Mouse (Mus musculus) left cerebral cortex, adult 9 months (tissue): ENCODE measurements at regions not wholly inside any gene's neighbourhood (a gene's known extent, or its start where the extent isn't known, plus 50 kb on each side); places are given as distances from the start of the nearest gene placed in this dataset.

ENCODE experiments used
- DNase-seq, 2 experiments: peaks; one replicate each; pipeline ENCODE4 v3.0.0; 2022; ENCODE audit warnings: low spot score in 2 of 2

- no peak for DNase-seq
Measured at GRCm38 (mm10) chr15:62347697-62348096, 1424.9 kb upstream of the A1bg start.

DNA sequence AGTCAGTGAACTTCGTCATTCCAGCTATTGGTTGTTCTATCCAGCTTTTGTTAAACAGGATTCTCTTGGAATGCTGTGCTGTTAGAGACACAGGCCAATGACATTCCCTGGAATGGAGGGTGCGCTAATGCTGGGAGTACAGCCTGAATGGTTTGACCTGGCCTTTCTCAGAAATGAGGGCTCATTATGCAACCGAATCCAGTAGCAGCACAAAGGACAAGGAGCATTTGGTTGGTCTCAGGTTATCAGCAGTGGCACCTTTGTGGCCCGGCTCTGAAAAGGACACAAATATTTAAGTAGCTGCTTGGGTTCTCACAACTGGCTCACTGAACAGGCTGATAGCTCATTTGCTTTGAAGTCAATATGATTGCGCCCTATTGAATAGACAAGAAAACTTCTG lies 1423.1 kb upstream of the A1bg start:
- no peak for DNase-seq

DNA sequence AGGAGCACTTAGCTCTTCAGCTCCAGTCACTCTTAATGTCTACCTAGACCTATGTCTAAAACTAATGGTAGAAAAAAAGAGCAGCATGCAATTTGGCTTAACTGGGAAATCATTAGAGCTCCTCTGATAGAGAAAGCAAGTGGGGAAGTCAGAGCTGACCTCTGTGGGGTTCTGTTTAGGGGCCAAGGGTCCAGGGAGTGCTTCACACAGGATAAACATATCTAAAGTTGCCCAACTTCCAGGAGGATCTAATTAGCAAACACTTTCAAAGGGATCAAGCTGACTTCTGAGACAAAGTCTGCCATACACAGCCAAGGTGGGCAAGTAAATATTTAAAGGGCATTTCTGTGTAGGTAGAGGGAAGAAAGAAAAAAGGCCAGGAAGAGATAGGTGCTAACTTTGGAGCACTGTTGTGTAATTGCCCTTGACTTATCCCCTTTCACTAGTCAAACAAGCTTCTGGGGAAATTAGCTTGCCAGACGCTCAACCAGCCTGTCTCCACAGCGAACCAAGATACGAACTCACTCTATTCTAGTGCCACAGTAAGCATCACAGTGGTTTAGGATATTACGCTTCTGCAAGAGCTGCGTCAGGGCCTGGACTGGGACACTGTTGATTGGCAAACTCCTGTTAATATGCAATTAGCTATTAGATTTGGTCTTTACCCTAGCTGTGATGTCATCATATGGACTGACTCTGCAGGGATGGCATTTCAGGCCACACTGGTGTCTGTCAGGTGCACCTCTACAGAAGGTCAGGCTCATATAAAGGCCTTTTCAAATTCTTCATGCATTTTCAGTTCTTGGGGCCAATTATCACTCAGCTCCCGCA lies 1413.9 kb upstream of the A1bg start:
- DNase-seq, result no peak

GRCm38 (mm10) chr15:62334256-62335009 lies 1411.6 kb upstream of the A1bg start:
- DNase-seq, result no peak

DNA sequence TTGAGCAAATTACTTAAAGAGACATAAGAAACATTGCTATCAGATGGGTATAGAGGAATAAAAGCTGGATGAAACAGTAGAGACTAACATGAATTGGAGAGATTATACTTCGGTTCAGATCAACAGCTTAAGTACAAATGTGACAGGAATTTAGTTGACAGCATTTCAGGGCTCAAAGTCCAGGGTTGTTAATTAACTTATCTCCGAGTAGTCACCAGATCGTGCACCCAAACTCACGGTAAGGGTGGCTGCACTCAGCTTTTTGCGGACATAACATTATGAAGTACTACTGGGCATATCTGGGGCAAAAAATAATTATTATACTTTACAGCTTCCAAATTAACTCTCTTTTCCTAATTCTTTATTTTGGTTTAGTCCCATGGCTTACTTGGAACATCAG lies 1409.3 kb upstream of the A1bg start:
- DNase-seq, result no peak

DNA sequence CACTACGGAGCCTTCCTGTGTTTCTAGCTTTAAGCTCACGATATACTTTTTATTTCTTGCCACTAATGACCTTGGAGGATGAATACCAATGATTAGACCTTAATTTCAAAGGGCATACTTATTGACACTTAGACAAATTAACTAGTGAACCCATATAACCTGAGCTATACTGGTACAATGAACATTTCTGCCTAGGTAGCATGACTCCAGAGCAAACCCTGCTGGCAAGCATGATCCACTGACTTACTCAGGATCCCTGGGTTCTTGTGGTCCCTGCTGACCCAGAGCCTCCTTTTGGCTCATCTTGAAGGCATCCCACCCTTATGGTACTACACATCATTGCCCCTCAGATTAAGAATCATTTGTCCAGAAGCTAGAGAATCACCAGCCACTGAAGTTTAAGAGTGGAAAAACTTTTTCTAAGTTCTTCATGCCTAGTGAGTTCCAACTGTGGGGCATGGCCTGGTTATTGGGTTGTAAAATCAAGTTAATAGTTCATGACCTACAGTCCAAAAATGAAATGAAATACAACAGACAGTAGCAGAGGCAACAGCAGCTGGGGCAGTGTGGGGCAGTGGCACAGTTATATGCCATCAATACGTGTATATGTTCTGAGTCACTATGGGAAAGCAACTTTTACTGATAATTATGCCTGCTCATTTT lies 1408.5 kb upstream of the A1bg start:
- DNase-seq, result no peak

DNA sequence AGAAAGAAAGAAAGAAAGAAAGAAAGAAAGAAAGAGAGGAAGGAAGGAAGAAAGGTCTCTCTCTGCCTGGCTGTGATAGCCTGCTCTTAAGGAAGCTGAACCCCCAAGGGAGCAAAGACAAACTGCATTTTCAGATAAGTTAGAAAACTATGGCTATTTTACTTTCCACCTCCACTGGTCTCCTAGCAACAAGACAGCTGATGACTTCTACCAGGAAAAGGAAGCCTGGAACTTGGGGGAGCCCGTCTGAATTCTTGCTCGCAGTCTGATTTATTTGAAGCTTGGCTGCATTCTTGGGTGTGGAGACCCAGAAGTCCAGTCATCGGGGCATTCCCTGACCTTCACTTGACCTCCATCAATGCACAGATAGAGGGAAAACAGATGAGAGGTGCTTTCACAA lies 1406.1 kb upstream of the A1bg start:
- no peak for DNase-seq

DNA sequence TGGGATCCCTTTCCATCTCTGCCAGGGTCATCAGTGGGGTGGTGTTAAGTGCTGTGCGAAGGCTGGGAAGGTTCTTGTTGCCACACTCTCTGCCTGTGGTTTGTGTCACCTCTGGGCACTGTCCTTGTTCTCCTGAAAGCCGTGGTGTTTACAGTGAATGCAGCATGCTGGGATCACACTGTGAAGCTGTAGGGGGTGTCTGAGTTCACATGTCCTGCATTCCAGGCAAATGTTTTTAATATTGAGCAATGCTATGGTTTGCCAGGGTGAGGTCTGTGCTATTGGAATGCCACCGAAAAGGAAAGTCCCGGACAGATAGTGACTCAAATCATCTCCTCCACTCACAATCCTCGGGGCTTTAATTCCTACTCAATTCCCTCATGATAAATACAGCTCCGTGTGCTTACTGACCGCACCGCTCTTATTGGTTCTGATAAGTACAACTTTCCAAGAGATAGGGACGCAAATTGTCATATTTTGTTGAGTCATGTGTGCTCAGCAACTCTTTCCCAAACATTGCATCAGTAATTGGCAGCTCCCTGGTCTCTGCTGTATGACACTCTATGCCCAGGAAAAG lies 1405.6 kb upstream of the A1bg start:
- DNase-seq, result no peak

GRCm38 (mm10) chr15:62327481-62327880 lies 1404.7 kb upstream of the A1bg start:
- DNase-seq, result no peak

- no peak for DNase-seq
Measured at GRCm38 (mm10) chr15:62326524-62326923, 1403.7 kb upstream of the A1bg start.

- DNase-seq, result no peak
Measured at GRCm38 (mm10) chr15:62325451-62326290, 1402.9 kb upstream of the A1bg start.

- no peak for DNase-seq
Measured at GRCm38 (mm10) chr15:62320966-62321365, 1398.2 kb upstream of the A1bg start.

DNA sequence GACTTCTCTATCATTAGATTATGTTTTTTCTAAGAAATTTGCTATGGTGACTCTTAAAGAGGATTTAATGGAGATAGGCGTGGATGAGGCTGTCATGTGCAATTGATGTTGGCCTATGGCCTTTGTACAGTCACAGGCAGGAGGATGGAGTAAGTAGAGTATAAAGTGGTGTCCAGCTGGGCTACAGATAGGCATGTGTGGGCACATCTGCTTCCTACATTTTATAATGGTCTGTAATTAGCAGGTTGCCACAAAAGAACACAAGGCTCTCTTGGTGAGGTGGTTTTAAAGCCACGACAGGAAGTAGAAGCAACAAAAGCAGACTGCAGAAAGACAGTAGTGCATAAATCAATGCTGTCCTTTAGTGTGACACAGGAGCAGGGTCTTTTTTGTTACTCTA lies 1391.6 kb upstream of the A1bg start:
- no peak for DNase-seq

- DNase-seq, result no peak
Measured at GRCm38 (mm10) chr15:62302233-62302632, 1379.4 kb upstream of the A1bg start.

- no peak for DNase-seq
Measured at GRCm38 (mm10) chr15:62301567-62301966, 1378.8 kb upstream of the A1bg start.

GRCm38 (mm10) chr15:62297138-62297537 lies 1374.3 kb upstream of the A1bg start:
- no peak for DNase-seq

DNA sequence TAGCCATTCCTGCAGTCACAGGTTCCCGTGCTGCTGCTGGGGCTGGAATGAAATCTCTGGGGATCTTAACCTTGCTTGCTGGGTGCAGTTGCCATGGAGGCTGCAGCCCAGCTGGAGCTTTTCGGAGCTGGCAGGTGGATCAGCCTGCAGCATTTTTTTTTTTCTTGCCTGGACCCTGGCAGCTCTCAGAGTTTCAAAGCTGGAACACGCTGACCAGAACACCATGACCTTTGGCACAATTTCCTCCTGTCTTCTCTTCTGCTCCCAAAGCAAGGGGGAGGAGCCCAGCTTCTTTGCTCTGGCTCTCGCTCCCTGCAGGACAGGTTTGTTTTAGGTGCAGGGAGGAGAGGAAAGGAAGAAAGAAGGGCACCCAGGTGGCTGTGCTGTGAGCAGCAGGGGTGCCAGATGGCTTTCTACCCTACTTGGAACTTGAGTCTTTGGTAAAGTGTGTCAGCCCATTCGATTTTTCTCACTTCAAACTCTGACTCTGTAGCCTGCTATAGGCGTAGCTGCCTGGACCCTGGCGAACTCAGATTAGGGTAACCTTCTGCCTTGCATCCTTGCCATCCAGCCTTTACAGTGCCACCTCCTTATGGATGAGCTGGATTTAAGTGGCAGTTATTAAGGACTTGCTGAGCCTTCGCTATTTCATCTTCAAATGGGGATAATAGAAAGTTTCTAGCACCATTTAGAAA lies 1372.6 kb upstream of the A1bg start:
- peak in 1 of 2 experiments; percentile 36 for DNase-seq

DNA sequence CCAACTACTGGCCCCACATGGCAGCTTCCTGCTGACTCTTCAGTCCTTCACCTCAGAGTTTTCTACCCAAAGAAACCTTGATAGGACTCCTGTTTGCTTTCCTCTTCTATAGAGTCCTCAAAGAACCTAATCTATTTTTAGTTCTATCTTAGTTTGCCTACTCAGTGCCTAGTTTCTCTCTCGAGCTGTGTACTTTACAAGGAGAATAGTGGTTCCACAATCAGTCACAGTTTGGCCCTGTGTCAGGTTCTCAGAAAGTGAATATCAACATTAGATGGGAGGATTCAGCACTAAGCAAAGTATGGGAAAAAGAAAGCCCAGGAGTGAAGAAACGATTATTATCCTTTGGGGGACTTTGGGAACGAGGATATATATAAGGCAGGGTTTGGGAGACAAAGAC lies 1372.0 kb upstream of the A1bg start:
- no peak for DNase-seq

DNA sequence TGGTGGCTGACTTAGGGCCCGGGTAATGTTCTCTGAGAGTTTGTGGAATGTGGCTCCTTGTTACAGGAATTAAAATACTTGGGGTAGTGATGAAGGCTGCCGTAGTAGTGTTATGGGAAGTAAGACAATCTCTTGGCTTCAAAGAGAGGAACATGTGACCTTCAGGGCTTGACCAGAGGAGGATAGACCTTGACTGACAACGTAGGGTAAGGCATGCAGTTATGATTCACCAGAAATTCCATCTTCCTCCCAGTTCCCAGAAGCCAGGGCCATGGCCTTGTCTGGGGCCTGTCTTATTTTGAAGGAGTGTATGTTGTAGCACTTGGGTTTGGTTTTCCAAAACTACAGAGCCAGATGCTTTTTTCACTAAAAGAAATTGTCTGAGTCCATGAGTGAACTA lies 1370.1 kb upstream of the A1bg start:
- DNase-seq, result no peak

DNA sequence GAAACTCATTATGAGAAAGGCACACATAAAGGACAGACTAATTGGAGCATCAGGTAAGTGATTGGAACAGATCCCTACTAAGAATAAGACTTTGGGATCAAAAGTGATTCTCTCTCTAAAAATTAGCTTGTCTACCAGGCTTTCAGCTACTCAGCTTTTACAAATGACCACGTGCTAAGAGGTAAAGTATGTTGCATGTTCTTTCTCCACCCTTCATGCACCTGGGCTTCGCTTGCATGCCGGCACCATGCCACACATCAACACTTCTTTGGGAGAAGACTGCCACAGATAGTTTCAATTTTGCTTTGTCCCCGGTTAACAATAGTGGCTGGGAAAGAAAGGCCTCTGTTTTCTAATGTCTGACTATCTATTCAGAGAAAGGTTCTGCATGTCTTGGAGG lies 1367.9 kb upstream of the A1bg start:
- DNase-seq, result no peak
